Mouse (Mus musculus): Measurements from ENCODE around the gene Eif4a2.

Eif4a2 gene

GRCm38 (mm10) chr16:23106121-23106520, 1.1 kb upstream of the Eif4a2 start:
- peak; percentile 18 for DNase-seq

- peak; percentile 78 for DNase-seq
Observed at GRCm38 (mm10) chr16:23107946-23108759, 909 bp downstream of the Eif4a2 start.

GRCm38 (mm10) chr16:23108943-23109342, 1.7 kb downstream of the Eif4a2 start:
- no peak for DNase-seq

GRCm38 (mm10) chr16:23109350-23110280, 2.4 kb downstream of the Eif4a2 start:
- DNase-seq: no peak

DNA sequence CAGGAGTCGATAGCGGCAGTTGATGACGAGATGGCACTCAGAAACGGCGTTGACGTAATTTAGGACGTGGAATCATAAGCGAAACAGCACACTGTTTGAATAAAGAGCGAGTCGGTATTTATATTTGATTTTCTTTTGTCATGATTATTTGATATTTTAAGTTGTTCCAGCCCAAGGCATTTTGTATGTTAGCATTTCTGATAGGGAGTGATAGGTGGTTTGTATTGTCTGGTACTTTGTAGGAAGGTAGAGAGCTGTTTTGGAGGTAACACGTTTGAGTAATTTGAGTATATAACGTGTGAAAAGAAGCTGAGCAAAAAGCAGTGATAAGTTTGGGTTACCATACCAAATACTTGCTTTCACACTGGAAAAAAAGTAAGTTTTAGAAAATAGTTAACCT, 5.1 kb downstream of the Eif4a2 start:
- DNase-seq: no peak

GRCm38 (mm10) chr16:23112861-23113435, 5.7 kb downstream of the Eif4a2 start:
- no peak for DNase-seq

- DNase-seq: no peak
Observed at GRCm38 (mm10) chr16:23113903-23114302, 6.7 kb downstream of the Eif4a2 start.

DNA sequence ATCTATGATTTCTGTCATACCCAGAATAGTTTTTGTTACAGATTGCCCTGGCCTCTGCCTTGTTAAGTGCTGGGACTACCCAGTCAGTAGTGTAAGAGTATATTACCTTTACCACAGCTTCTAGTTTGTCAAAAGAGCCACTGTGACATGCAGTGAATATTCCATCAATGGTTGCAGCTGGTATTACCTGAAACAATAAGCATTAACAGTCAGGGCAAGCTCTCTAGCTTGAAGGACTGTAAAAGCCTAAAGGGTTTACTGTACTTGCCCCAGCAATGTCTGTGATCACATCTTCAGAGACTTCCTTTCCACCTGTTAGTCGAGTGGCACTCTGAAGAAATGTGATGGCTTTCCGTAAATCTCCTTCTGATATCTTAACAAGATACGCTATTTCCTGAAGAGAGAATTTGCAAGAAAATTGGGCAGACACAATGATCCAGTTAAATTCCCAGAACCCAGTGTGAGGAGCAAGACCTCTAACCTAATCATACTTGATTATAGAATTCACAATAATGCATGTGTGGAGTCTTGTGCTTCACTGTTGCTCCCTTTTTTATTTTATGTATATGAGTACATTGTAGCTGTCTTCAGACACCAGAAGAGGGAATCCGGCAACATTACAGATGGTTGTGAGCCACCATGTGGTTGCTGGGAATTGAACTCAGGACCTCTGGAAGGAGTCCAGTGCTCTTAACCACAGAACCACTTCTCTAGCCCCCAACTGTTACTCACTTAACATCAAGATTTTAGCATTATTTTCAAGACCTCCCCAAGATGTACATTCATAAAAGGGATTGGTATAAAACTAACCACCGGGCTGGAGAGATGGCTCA, 7.3 kb downstream of the Eif4a2 start:
- no peak for DNase-seq

DNA sequence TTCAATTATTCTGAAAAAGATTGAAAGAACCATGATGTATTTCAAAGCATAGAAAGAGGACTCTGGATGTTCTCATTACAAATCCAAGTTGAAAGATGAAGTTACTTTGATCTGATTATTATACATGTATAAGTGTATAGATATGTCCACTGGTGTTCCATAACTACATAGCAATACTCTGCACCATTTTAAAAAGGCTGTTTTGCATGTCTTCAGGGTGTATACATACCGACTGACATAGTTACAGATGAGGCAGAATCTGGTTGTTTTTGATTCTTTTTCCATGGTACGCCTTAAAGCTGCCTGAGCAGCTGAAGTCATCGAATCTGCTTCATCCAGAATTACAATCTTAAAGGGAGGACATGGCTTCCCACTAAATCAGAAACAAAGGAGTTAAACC, 8.2 kb downstream of the Eif4a2 start:
- no peak for DNase-seq

GRCm38 (mm10) chr16:23117173-23117572, 9.9 kb downstream of the Eif4a2 start:
- no peak for DNase-seq

- no peak for DNase-seq
Observed at GRCm38 (mm10) chr16:23122446-23122845, 15.2 kb downstream of the Eif4a2 start.

DNA sequence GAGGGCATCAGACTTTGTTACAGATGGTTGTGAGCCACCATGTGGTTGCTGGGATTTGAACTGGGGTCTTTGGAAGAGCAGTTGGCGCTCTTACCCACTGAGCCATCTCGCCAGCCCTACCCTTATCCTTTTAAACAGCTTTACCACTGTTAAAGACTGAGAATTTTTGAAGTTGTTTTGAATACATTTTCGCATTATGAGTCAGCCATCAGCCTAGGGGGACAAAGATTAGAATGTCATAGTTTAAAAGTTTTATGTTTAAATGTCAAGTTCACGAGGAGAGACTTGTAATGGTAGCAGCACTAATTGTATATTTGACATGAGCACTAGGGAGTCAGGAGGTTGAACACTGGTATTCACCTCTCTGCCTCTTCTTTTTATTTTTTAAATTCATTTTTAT, 15.9 kb downstream of the Eif4a2 start:
- DNase-seq: no peak

- DNase-seq: no peak
Observed at GRCm38 (mm10) chr16:23124398-23124797, 17.2 kb downstream of the Eif4a2 start.

GRCm38 (mm10) chr16:23127311-23127672, 20.0 kb downstream of the Eif4a2 start:
- no peak for DNase-seq

GRCm38 (mm10) chr16:23127673-23128375, 20.6 kb downstream of the Eif4a2 start, which contains the start of gene Rfc4:
Gene Rfc4 (minus strand): TSS chr16:23127737.
- peak; percentile 91 for DNase-seq

- no peak for DNase-seq
Observed at GRCm38 (mm10) chr16:23130303-23130702, 23.1 kb downstream of the Eif4a2 start.

DNA sequence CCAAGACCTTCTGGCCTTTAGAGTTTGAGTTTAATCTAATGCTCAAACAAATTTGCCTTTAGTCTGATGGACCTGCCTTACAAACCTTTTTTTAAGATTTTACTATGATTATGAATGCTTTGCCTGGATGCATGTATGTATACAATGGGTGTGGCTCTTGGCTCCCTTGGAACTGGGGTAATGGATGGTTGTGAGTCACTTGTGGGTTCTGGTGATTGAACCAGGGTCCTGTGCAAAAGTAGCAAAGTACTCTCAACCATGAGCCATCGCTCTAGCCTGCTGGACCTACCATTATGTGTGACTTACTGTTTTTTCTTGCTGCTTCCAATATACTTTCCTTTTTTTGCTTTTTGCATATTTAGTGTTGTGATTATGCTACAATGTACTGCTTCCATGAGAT, 25.1 kb downstream of the Eif4a2 start:
- no peak for DNase-seq

GRCm38 (mm10) chr16:23135421-23136149, 28.3 kb downstream of the Eif4a2 start:
- no peak for DNase-seq

GRCm38 (mm10) chr16:23136406-23136970, 29.2 kb downstream of the Eif4a2 start:
- DNase-seq: no peak

DNA sequence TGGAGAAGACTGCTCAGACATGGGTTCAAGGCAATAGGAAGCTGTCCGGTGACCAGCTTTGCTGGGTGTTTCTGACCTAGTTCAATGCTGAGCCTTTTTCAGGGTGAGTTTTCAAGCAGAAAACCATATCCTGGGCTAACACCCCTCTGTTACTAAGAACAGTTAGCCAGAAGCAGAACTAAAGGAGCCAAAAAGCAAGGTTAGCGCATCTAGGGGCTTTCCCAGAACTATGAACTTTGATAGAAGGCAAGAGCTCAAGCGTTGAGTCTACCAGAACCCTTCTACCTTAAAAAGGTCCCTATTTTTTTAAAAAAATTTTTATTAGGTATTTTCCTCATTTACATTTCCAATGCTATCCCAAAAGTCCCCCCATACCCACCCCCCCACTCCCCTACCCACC, 33.7 kb downstream of the Eif4a2 start:
- no peak for DNase-seq

DNA sequence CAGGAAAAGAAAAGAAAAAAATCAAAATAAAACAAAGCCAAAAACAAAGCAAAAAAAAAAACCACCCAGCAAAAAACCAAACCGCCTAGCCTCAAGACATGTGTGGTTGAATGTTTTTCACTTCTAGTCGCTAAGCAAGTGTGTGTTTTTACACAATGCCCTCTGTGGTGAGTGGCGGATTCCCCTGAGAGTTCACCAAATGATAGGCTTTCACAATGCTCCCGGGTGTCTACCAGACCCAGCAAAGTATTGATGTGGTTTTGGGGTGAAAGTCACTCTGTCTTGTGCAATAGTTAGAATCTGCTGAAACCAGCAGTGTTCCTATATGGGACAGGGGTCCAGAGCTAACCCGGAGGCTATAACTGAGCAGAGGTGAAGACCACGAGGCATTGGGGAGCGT, 37.1 kb downstream of the Eif4a2 start:
- DNase-seq: no peak
